Mouse (Mus musculus) B cell, adult 2 months (primary cell): ENCODE results near the gene Olfr262.
"Not testable (repeated sequence)": the region's sequence is repeated elsewhere in the genome, so short reads cannot be mapped to it uniquely, and the experiment has no call there.

ENCODE experiments used
- DNase-seq, 2 experiments: peaks; one replicate each; pipeline ENCODE4 v3.0.0; 2022

Olfr262 gene

GRCm38 (mm10) chr19:12241559-12241958 is at the start of gene Olfr262:
Gene Olfr262 (minus strand): TSS chr19:12241659.
- no peak for DNase-seq

GRCm38 (mm10) chr19:12279554-12279953 is 38.1 kb upstream of the Olfr262 start, which contains the start of gene Olfr1434:
Gene Olfr1434 (plus strand): TSS chr19:12279854.
- DNase-seq: no peak

- DNase-seq: no peak
Observed at GRCm38 (mm10) chr19:12260732-12261131, 19.3 kb upstream of the Olfr262 start, which contains the start of gene Olfr235. Gene Olfr235 (plus strand): TSS chr19:12261032.

- DNase-seq: not testable (repeated sequence)
Observed at GRCm38 (mm10) chr19:12232496-12232895, 9.0 kb downstream of the Olfr262 start, which contains the start of gene Olfr1432. Gene Olfr1432 (minus strand): TSS chr19:12232596.

GRCm38 (mm10) chr19:12200334-12200733 is 41.1 kb downstream of the Olfr262 start, which contains the start of gene Olfr1431:
Gene Olfr1431 (plus strand): TSS chr19:12200634.
- no peak for DNase-seq

GRCm38 (mm10) chr19:12199076-12199475 is 42.4 kb downstream of the Olfr262 start:
- DNase-seq: not testable (repeated sequence)
